ENCODE assay signal across 12 mouse cellular contexts in genomic region chr3:106496996-106497395, GRCm38 (mm10).
"Had no signal": no experiment of that assay in that cellular context is flagged by ENCODE, and none has a peak within 500 bp of the region (broad histone marks: within the 10 kb centered on the region; RNA-seq: fewer than 3 reads in every experiment).

No protein-coding gene starts in this region.

- H3K4me1 ChIP-seq: limb, embryonic 15.5 days; midbrain, embryonic 15.5 days had no signal

- H3K27ac ChIP-seq: kidney, embryonic 15.5 days; limb, embryonic 15.5 days; midbrain, embryonic 15.5 days had no signal

- H3K9me3 ChIP-seq: intestine, embryonic 15.5 days; kidney, embryonic 15.5 days; limb, embryonic 15.5 days; midbrain, embryonic 15.5 days had no signal

- ATAC-seq: midbrain, embryonic 15.5 days had no signal

- H3K36me3 ChIP-seq: intestine, embryonic 15.5 days; midbrain, embryonic 15.5 days had no signal

- H3K27me3 ChIP-seq: intestine, embryonic 15.5 days; kidney, embryonic 15.5 days; limb, embryonic 15.5 days; midbrain, embryonic 15.5 days had no signal

- DNase-seq: kidney, adult 18-20 months; kidney, postnatal 25 days; layer of hippocampus, adult 9-11 months; layer of hippocampus, postnatal 36 days; lung, postnatal 14 days; right cerebral cortex, postnatal 25 days; thymus, postnatal 4 days had no signal

- H3K4me3 ChIP-seq: intestine, embryonic 15.5 days; kidney, embryonic 15.5 days; limb, embryonic 15.5 days; midbrain, embryonic 15.5 days had no signal

- H3K9ac ChIP-seq: intestine, embryonic 15.5 days; kidney, embryonic 15.5 days; limb, embryonic 15.5 days; midbrain, embryonic 15.5 days had no signal

- H3K4me2 ChIP-seq: intestine, embryonic 15.5 days; kidney, embryonic 15.5 days; limb, embryonic 15.5 days; midbrain, embryonic 11.5 days; midbrain, embryonic 15.5 days had no signal
